Comparison of ENCODE assay signal across 13 mouse cellular contexts in the genomic region with DNA sequence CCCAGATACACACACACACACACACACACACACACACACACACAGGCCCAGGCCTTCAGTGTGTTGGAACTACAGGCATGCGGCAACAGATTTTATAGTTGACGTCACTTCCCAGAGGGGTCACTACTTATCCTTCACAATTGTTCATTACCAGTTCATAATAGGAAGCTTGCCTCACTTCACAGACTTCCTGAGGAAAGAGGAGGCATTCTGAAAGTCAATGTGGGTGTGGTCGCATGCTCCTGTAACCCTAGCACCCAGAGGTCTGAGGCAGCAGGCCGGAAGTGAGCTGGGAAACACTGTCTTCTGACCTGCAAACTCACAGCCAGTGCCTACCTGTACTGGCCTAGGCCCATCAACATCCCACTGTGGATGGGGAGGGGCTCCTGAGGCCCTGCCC. TPM values are rescaled to one million over a fixed set of nuclear protein-coding genes. Genes with fewer than 3 reads are reported as not detected.
A peak's percentile ranks its signal among the peaks of the same experiment; 100 is the strongest.
DNase-seq lines count a peak whose midpoint lies in the region; ATAC-seq lines count a peak whose summit lies in the region.
"Had no signal": no experiment of that assay in that cellular context is flagged by ENCODE, and none has a peak within 500 bp of the region (broad histone marks: within the 10 kb centered on the region; RNA-seq: fewer than 3 reads in every experiment).

No protein-coding gene starts in this region.

- no peaks in the 10 kb centered on the region for H3K9me3 ChIP-seq in embryonic facial prominence, embryonic 14.5 days (ENCODE audit: control insufficient read depth, low read length)
- no peaks in the 10 kb centered on the region for H3K9me3 ChIP-seq in embryonic facial prominence, embryonic 10.5 days
- H3K9me3 ChIP-seq in lung, embryonic 15.5 days: no peaks in the 10 kb centered on the region
- no peaks in the 10 kb centered on the region for H3K9me3 ChIP-seq in stomach, embryonic 14.5 days (ENCODE audit: control insufficient read depth, low read depth, low read length)
- H3K9me3 ChIP-seq: forebrain, embryonic 10.5 days; neural tube, embryonic 15.5 days had no signal

- 70% methylated on average over 4 of the region's 4 CpGs for WGBS in embryonic facial prominence, embryonic 14.5 days
- 85% methylated on average over 4 of the region's 4 CpGs for WGBS in embryonic facial prominence, embryonic 10.5 days
- 77% methylated on average over 4 of the region's 4 CpGs for WGBS in lung, embryonic 15.5 days
- WGBS in stomach, embryonic 14.5 days: 63% methylated on average over 4 of the region's 4 CpGs

- H3K9ac ChIP-seq in embryonic facial prominence, embryonic 14.5 days (ENCODE audit: low read depth, low read length): no peak overlapping the region
- H3K9ac ChIP-seq in lung, embryonic 15.5 days: no peak overlapping the region
- H3K9ac ChIP-seq in stomach, embryonic 14.5 days (replicated peaks; ENCODE audit: low read depth, low read length): no peak overlapping the region
- H3K9ac ChIP-seq: hindbrain, embryonic 14.5 days; neural tube, embryonic 15.5 days had no signal

- no peaks in the 10 kb centered on the region for H3K4me1 ChIP-seq in embryonic facial prominence, embryonic 14.5 days (ENCODE audit: control insufficient read depth, insufficient read depth, low read length)
- no peaks in the 10 kb centered on the region for H3K4me1 ChIP-seq in embryonic facial prominence, embryonic 10.5 days
- H3K4me1 ChIP-seq in lung, embryonic 15.5 days: no peaks in the 10 kb centered on the region
- H3K4me1 ChIP-seq in stomach, embryonic 14.5 days (ENCODE audit: control insufficient read depth, insufficient read depth, low read length): no peaks in the 10 kb centered on the region

- no peaks in the 10 kb centered on the region for H3K27me3 ChIP-seq in embryonic facial prominence, embryonic 14.5 days (replicated peaks; ENCODE audit: control insufficient read depth, insufficient read depth, low read length)
- H3K27me3 ChIP-seq in embryonic facial prominence, embryonic 10.5 days (replicated peaks; ENCODE audit: low read depth, poor library complexity, severe bottlenecking): no peaks in the 10 kb centered on the region
- H3K27me3 ChIP-seq in lung, embryonic 15.5 days: no peaks in the 10 kb centered on the region
- no peaks in the 10 kb centered on the region for H3K27me3 ChIP-seq in stomach, embryonic 14.5 days (ENCODE audit: control insufficient read depth, insufficient read depth, low read length)
- H3K27me3 ChIP-seq: neural tube, embryonic 15.5 days had no signal

- no peaks in the 10 kb centered on the region for H3K36me3 ChIP-seq in embryonic facial prominence, embryonic 14.5 days (ENCODE audit: control insufficient read depth, insufficient read depth, low read length)
- no peaks in the 10 kb centered on the region for H3K36me3 ChIP-seq in embryonic facial prominence, embryonic 10.5 days (replicated peaks)
- no peaks in the 10 kb centered on the region for H3K36me3 ChIP-seq in lung, embryonic 15.5 days
- no peaks in the 10 kb centered on the region for H3K36me3 ChIP-seq in stomach, embryonic 14.5 days (ENCODE audit: control insufficient read depth, insufficient read depth, low read length)
- H3K36me3 ChIP-seq: forebrain, embryonic 10.5 days had no signal

- peak; percentile 12 for DNase-seq in embryonic facial prominence, embryonic 14.5 days (ENCODE audit: low spot score)
- no peak for DNase-seq in embryonic facial prominence, embryonic 10.5 days (ENCODE audit: low spot score)
- peak; percentile 13 to 15 for DNase-seq in spleen, adult 18-20 months
- DNase-seq in spleen, postnatal 10 days (ENCODE audit: low spot score in 2 of 2): no peak
- no peak for DNase-seq in embryo, embryonic 11 days
- DNase-seq: gastrocnemius, postnatal 14 days had no signal

- H3K27ac ChIP-seq in embryonic facial prominence, embryonic 14.5 days (replicated peaks; ENCODE audit: low read depth, low read length): no peak overlapping the region
- H3K27ac ChIP-seq in embryonic facial prominence, embryonic 10.5 days (replicated peaks): no peak overlapping the region
- H3K27ac ChIP-seq in lung, embryonic 15.5 days: peak overlapping the region; percentile 17; the same call in 1 of the 2 replicates
- no peak overlapping the region for H3K27ac ChIP-seq in stomach, embryonic 14.5 days (ENCODE audit: low read length)
- H3K27ac ChIP-seq: forebrain, embryonic 10.5 days; hindbrain, embryonic 14.5 days; neural tube, embryonic 15.5 days had no signal

- no peak overlapping the region for H3K4me3 ChIP-seq in embryonic facial prominence, embryonic 14.5 days (ENCODE audit: low read depth, low read length)
- H3K4me3 ChIP-seq in embryonic facial prominence, embryonic 10.5 days: no peak overlapping the region
- H3K4me3 ChIP-seq in lung, embryonic 15.5 days: no peak overlapping the region
- H3K4me3 ChIP-seq in stomach, embryonic 14.5 days (ENCODE audit: low read depth, low read length): no peak overlapping the region
- H3K4me3 ChIP-seq: forebrain, embryonic 10.5 days; neural tube, embryonic 15.5 days had no signal

- H3K4me2 ChIP-seq in embryonic facial prominence, embryonic 14.5 days (ENCODE audit: low read depth, low read length): no peak overlapping the region
- no peak overlapping the region for H3K4me2 ChIP-seq in lung, embryonic 15.5 days
- H3K4me2 ChIP-seq in stomach, embryonic 14.5 days (replicated peaks; ENCODE audit: low read depth, low read length): no peak overlapping the region
- H3K4me2 ChIP-seq: hindbrain, embryonic 14.5 days; liver, embryonic 11.5 days; neural tube, embryonic 15.5 days had no signal

- ATAC-seq in embryonic facial prominence, embryonic 14.5 days (ENCODE audit: low read depth): no peak
- 0 out of 2 replicates have a peak, but pooled peaks have one; percentile 19 for ATAC-seq in lung, embryonic 15.5 days (ENCODE audit: borderline replicate concordance, extremely low read depth, low FRiP score, low TSS enrichment)
- ATAC-seq in stomach, embryonic 14.5 days (ENCODE audit: insufficient number of reproducible peaks, insufficient read depth, low FRiP score, low read depth): peak; percentile 56; the same call in 1 of the 2 replicates
- no peak for ATAC-seq in frontal cortex, adult (ENCODE audit: low TSS enrichment)

RNA-seq across cellular contexts. Expression of gene Slc2a8, which starts 43.2 kb away (rescaled TPM):
- polyA plus RNA-seq in embryonic facial prominence, embryonic 14.5 days (2014; fragmentation: Nextera tagmentation; extraction: Ambion mirVana): 12.2 and 15.7 TPM in 2 replicates
- 19.7 and 21.5 TPM in 2 replicates for polyA plus RNA-seq in embryonic facial prominence, embryonic 10.5 days (2016; fragmentation: Nextera tagmentation; extraction: Ambion mirVana)
- 20.8 and 22.5 TPM in 2 replicates for polyA plus RNA-seq in lung, embryonic 15.5 days (2015; fragmentation: Nextera tagmentation; extraction: Ambion mirVana)
- polyA plus RNA-seq in stomach, embryonic 14.5 days (2014; fragmentation: Nextera tagmentation; extraction: Ambion mirVana): 12.1 and 14.0 TPM in 2 replicates

Comparison
In these comparisons a context has a peak if more than half of its experiments do, and no peak if none do; other contexts are left out.
1. DNase-seq: peak in embryonic facial prominence, embryonic 14.5 days (single experiment) and spleen, adult 18-20 months (2 of 2); none in embryonic facial prominence, embryonic 10.5 days (single experiment), spleen, postnatal 10 days (0 of 2) and embryo, embryonic 11 days (single experiment).
2. ATAC-seq: peak in lung, embryonic 15.5 days (single experiment) and stomach, embryonic 14.5 days (single experiment); none in embryonic facial prominence, embryonic 14.5 days (single experiment) and frontal cortex, adult (single experiment).